Mouse (Mus musculus) liver, embryonic 16.5 days (tissue): ENCODE data around the gene Kctd18. TPM values are rescaled to one million over a fixed set of nuclear protein-coding genes. Genes with fewer than 3 reads are reported as not detected.

Experiments
- ATAC-seq: fragments of 200-750 bp; cut with Nextera tagmentation; 2 replicates; pipeline ENCODE4 v1.8.0; 2017; ENCODE audit warnings: low read depth, mild to moderate bottlenecking, moderate number of reproducible peaks, moderate library complexity
- H3K27ac ChIP-seq: fragments of 300-500 bp; sonication (generic); 2 replicates; pipeline ENCODE4 v1.5.1; 2014; ENCODE audit warnings: mild to moderate bottlenecking, low read length
- H3K27me3 ChIP-seq: fragments of 300-500 bp; sonication (generic); 2 replicates; pipeline ENCODE4 v1.6.1; 2014; ENCODE audit warnings: low read depth, low read length, mixed read lengths; ENCODE audit not compliant: control insufficient read depth, insufficient read depth
- H3K36me3 ChIP-seq: fragments of 300-500 bp; sonication (generic); 2 replicates; pipeline ENCODE4 v1.6.1; 2014; ENCODE audit warnings: mild to moderate bottlenecking; ENCODE audit not compliant: control insufficient read depth, insufficient read depth
- H3K4me1 ChIP-seq: fragments of 300-500 bp; sonication (generic); 2 replicates; pipeline ENCODE4 v1.6.1; 2014; ENCODE audit warnings: low read depth, low read length, mixed read lengths; ENCODE audit not compliant: control insufficient read depth
- H3K4me2 ChIP-seq: fragments of 300-500 bp; sonication (generic); 2 replicates; pipeline ENCODE4 v1.6.1; 2014; ENCODE audit warnings: low read depth, low read length, mixed read lengths
- H3K4me3 ChIP-seq: fragments of 300-500 bp; sonication (generic); 2 replicates; pipeline ENCODE4 v1.5.1; 2014; ENCODE audit warnings: low read depth, mild to moderate bottlenecking, low read length
- H3K9ac ChIP-seq: fragments of 300-500 bp; sonication (generic); 2 replicates; pipeline ENCODE4 v1.6.1; 2014; ENCODE audit warnings: low read depth, low read length
- H3K9me3 ChIP-seq: fragments of 300-500 bp; sonication (generic); replicated peaks from 2 replicates; pipeline ENCODE4 v1.6.1; 2016; ENCODE audit warnings: low read length; ENCODE audit not compliant: control insufficient read depth
- WGBS: fragments of 180-500 bp; shearing (Covaris S2); extraction: QIAGEN DNeasy Blood & Tissue Kit; methylation state at CpG from one replicate; pipeline ENCODE4 v1.1.7; 2014; ENCODE audit not compliant: insufficient replicate concordance; 5-methylcytosine and 5-hydroxymethylcytosine counted together
- polyA plus RNA-seq: library from polyadenylated mRNA; unstranded; fragments of >200 nt; fragmentation: Nextera tagmentation; extraction: Ambion mirVana; gene quantifications from 2 replicates; pipeline ENCODE4 v1.2.1, GENCODE M21; 2015

Kctd18 gene
- polyA plus RNA-seq, 1 experiment from 2014 or later, result 2.7 TPM

- ATAC-seq, result no peak
- H3K4me1 ChIP-seq, result no peaks in the 10 kb centered on the region
- H3K4me2 ChIP-seq, result no peak overlapping the region
- H3K9ac ChIP-seq, result no peak overlapping the region
- H3K4me3 ChIP-seq, result no peak overlapping the region
- H3K27ac ChIP-seq, result no peak overlapping the region
- no peaks in the 10 kb centered on the region for H3K27me3 ChIP-seq
- H3K36me3 ChIP-seq, result no peaks in the 10 kb centered on the region; the same call in 1 of the 2 replicates
- H3K9me3 ChIP-seq, result no peaks in the 10 kb centered on the region
- 83% methylated on average over 1 of the region's 1 CpGs for WGBS
Observed at GRCm38 (mm10) chr1:57955774-57956173, 63.0 kb downstream of the Kctd18 start.

- Histone ChIP-seq H3K27me3 (no peaks in the 10 kb centered on the region), H3K9ac (no peak overlapping the region), H3K9me3 (no peaks in the 10 kb centered on the region), H3K4me1 (no peaks in the 10 kb centered on the region), H3K27ac (no peak overlapping the region), H3K4me3 (no peak overlapping the region), H3K4me2 (no peak overlapping the region), H3K36me3 (no peaks in the 10 kb centered on the region)
- no peak for ATAC-seq
- WGBS, result 64% methylated on average over 5 of the region's 5 CpGs
Observed at GRCm38 (mm10) chr1:57954376-57954765, 64.4 kb downstream of the Kctd18 start.

- Histone ChIP-seq H3K4me2 (no peak overlapping the region), H3K4me1 (no peaks in the 10 kb centered on the region), H3K9ac (no peak overlapping the region), H3K9me3 (no peaks in the 10 kb centered on the region), H3K27me3 (no peaks in the 10 kb centered on the region), H3K36me3 (no peaks in the 10 kb centered on the region), H3K4me3 (no peak overlapping the region), H3K27ac (no peak overlapping the region)
- ATAC-seq, result no peak
- WGBS, result 67% methylated on average over 16 of the region's 16 CpGs
Observed at GRCm38 (mm10) chr1:57953586-57954375, 65.0 kb downstream of the Kctd18 start.

- H3K27ac ChIP-seq, result no peak overlapping the region
- H3K9ac ChIP-seq, result no peak overlapping the region
Observed at GRCm38 (mm10) chr1:57952509-57952908, 66.2 kb downstream of the Kctd18 start.

GRCm38 (mm10) chr1:57949716-57950115, 69.0 kb downstream of the Kctd18 start:
- no peaks in the 10 kb centered on the region for H3K4me1 ChIP-seq
- 71% methylated on average over 5 of the region's 5 CpGs for WGBS
- H3K36me3 ChIP-seq, result no peaks in the 10 kb centered on the region
- H3K27ac ChIP-seq, result no peak overlapping the region
- H3K9me3 ChIP-seq, result no peaks in the 10 kb centered on the region
- H3K9ac ChIP-seq, result no peak overlapping the region
- no peak for ATAC-seq
- no peak overlapping the region for H3K4me3 ChIP-seq
- no peaks in the 10 kb centered on the region for H3K27me3 ChIP-seq
- no peak overlapping the region for H3K4me2 ChIP-seq

More at GRCm38 (mm10) chr1:57952509-57952908, 66.2 kb downstream of the Kctd18 start:
- Histone ChIP-seq H3K27me3 (no peaks in the 10 kb centered on the region), H3K4me2 (no peak overlapping the region), H3K36me3 (no peaks in the 10 kb centered on the region), H3K4me3 (no peak overlapping the region), H3K4me1 (no peaks in the 10 kb centered on the region), H3K9me3 (no peaks in the 10 kb centered on the region)
- WGBS, result 68% methylated on average over 4 of the region's 4 CpGs
- no peak for ATAC-seq

GRCm38 (mm10) chr1:57949195-57949594, 69.6 kb downstream of the Kctd18 start:
- Histone ChIP-seq H3K4me2 (no peak overlapping the region), H3K4me1 (no peaks in the 10 kb centered on the region), H3K9me3 (no peaks in the 10 kb centered on the region), H3K9ac (no peak overlapping the region), H3K27ac (no peak overlapping the region), H3K36me3 (no peaks in the 10 kb centered on the region), H3K27me3 (no peaks in the 10 kb centered on the region), H3K4me3 (no peak overlapping the region)
- WGBS, result 23% methylated on average over 1 of the region's 1 CpGs
- no peak for ATAC-seq

- no peaks in the 10 kb centered on the region for H3K4me1 ChIP-seq
- WGBS, result 19% methylated on average over 2 of the region's 2 CpGs
- H3K27me3 ChIP-seq, result no peaks in the 10 kb centered on the region
- H3K9me3 ChIP-seq, result no peaks in the 10 kb centered on the region
- no peak overlapping the region for H3K27ac ChIP-seq
- no peaks in the 10 kb centered on the region for H3K36me3 ChIP-seq
- ATAC-seq, result no peak
- no peak overlapping the region for H3K9ac ChIP-seq
- no peak overlapping the region for H3K4me3 ChIP-seq
- H3K4me2 ChIP-seq, result no peak overlapping the region
Observed at GRCm38 (mm10) chr1:57947552-57948347, 71.0 kb downstream of the Kctd18 start.

- no peaks in the 10 kb centered on the region for H3K36me3 ChIP-seq
- no peaks in the 10 kb centered on the region for H3K9me3 ChIP-seq
- no peaks in the 10 kb centered on the region for H3K27me3 ChIP-seq
- H3K4me3 ChIP-seq, result no peak overlapping the region
- ATAC-seq, result no peak
- H3K27ac ChIP-seq, result no peak overlapping the region
- no peaks in the 10 kb centered on the region for H3K4me1 ChIP-seq
- 70% methylated on average over 6 of the region's 6 CpGs for WGBS
- H3K9ac ChIP-seq, result no peak overlapping the region
- H3K4me2 ChIP-seq, result no peak overlapping the region
Observed at GRCm38 (mm10) chr1:57942215-57942614, 76.5 kb downstream of the Kctd18 start.

GRCm38 (mm10) chr1:57941734-57942133, 77.0 kb downstream of the Kctd18 start:
- Histone ChIP-seq H3K27ac (no peak overlapping the region), H3K27me3 (no peaks in the 10 kb centered on the region), H3K9ac (no peak overlapping the region), H3K36me3 (no peaks in the 10 kb centered on the region), H3K4me3 (no peak overlapping the region), H3K9me3 (no peaks in the 10 kb centered on the region), H3K4me1 (no peaks in the 10 kb centered on the region), H3K4me2 (no peak overlapping the region)
- ATAC-seq, result no peak
- WGBS, result 64% methylated on average over 11 of the region's 11 CpGs
